29 mouse cellular contexts compared by ENCODE assay signal in the genomic region with DNA sequence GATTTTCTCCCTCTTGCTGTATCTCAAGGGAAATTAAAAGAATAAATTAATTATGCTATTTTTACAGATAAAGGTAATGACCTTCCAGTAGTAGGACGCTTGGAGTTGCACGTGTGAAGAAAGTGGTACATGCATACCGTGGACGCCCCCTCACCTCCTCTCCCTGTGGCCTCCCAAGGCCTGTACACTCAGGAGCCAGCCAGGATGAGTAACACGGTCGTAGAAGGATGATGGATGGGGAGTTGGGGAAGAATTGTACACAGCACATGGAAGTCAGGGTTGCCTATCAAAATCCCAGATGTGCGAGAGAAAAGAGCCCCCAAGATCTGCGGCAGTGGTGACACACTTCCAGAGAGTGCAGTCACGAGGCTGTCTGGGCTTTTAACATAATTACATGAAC. TPM values are rescaled to one million over a fixed set of nuclear protein-coding genes. Genes with fewer than 3 reads are reported as not detected.
DNase-seq lines count a peak whose midpoint lies in the region; ATAC-seq lines count a peak whose summit lies in the region.
"Had no signal": no experiment of that assay in that cellular context is flagged by ENCODE, and none has a peak within 500 bp of the region (broad histone marks: within the 10 kb centered on the region; RNA-seq: fewer than 3 reads in every experiment).

No protein-coding gene starts in this region.

- 0 out of 2 replicates have a peak, but pooled peaks have one; percentile 18 for ATAC-seq in heart, embryonic 15.5 days (replicated peaks; ENCODE audit: insufficient number of reproducible peaks, insufficient read depth, low FRiP score, low read depth)
- ATAC-seq: activated CD4-positive, CD25-positive, alpha-beta regulatory T cell, adult 4 months; CD4-positive, CD25-positive, alpha-beta regulatory T cell, adult 4 months; forebrain, embryonic 14.5 days; hindbrain, postnatal 0 days; inflammation-experienced regulatory T-cells, adult 6 months; intestine, embryonic 16.5 days had no signal

- no peak overlapping the region for H3K4me2 ChIP-seq in heart, embryonic 15.5 days
- H3K4me2 ChIP-seq: embryonic facial prominence, embryonic 13.5 days; heart, embryonic 12.5 days; hindbrain, embryonic 14.5 days had no signal

- H3K9ac ChIP-seq in heart, embryonic 15.5 days = no peak overlapping the region
- H3K9ac ChIP-seq: embryonic facial prominence, embryonic 13.5 days; heart, embryonic 12.5 days; hindbrain, embryonic 14.5 days had no signal

- WGBS in heart, embryonic 15.5 days = 77% methylated on average over 9 of the region's 9 CpGs

- H3K4me3 ChIP-seq in heart, embryonic 15.5 days = no peak overlapping the region
- H3K4me3 ChIP-seq: embryonic facial prominence, embryonic 10.5 days; embryonic facial prominence, embryonic 13.5 days; erythroblast, embryonic 14.5 days; gastrocnemius, adult 2 months; heart, embryonic 12.5 days had no signal

- H3K36me3 ChIP-seq in heart, embryonic 15.5 days = no peaks in the 10 kb centered on the region
- H3K36me3 ChIP-seq: embryonic facial prominence, embryonic 10.5 days; embryonic facial prominence, embryonic 13.5 days; heart, embryonic 12.5 days had no signal

- H3K27me3 ChIP-seq in heart, embryonic 15.5 days = no peaks in the 10 kb centered on the region
- H3K27me3 ChIP-seq: embryonic facial prominence, embryonic 13.5 days; heart, embryonic 12.5 days had no signal

- no peaks in the 10 kb centered on the region for H3K4me1 ChIP-seq in heart, embryonic 15.5 days (replicated peaks)
- H3K4me1 ChIP-seq: embryonic facial prominence, embryonic 10.5 days; embryonic facial prominence, embryonic 13.5 days; heart, embryonic 12.5 days had no signal

- peak; percentile 48 for DNase-seq in adrenal gland, adult 8-10 months
- DNase-seq in adrenal gland, postnatal 4 days (ENCODE audit: low spot score in 2 of 2) = no peak
- DNase-seq in heart, adult 8-10 months (ENCODE audit: low spot score) = no peak
- DNase-seq in adrenal gland, postnatal 36 days = peak; percentile 47 to 52
- DNase-seq in T-cell, adult 2 months (ENCODE audit: low spot score) = no peak
- DNase-seq: cerebellum, adult 11-12 months; cerebellum, adult 8-10 months; cerebellum, postnatal 10 days; cerebellum, postnatal 36 days; embryo, embryonic 11 days; gastrocnemius, adult 2 months; gastrocnemius, postnatal 14 days; heart, adult 11 months; heart, postnatal 14 days; heart, postnatal 4 days; kidney, adult 18-20 months; kidney, adult 9 months had no signal

- 0 out of 2 replicates have a peak, but pooled peaks cover 3% of the 10 kb centered on the region for H3K9me3 ChIP-seq in heart, embryonic 15.5 days (replicated peaks)
- H3K9me3 ChIP-seq: embryonic facial prominence, embryonic 10.5 days; embryonic facial prominence, embryonic 13.5 days had no signal

- H3K27ac ChIP-seq in heart, embryonic 15.5 days = no peak overlapping the region
- H3K27ac ChIP-seq: embryonic facial prominence, embryonic 10.5 days; embryonic facial prominence, embryonic 13.5 days; gastrocnemius, adult 2 months; hindbrain, embryonic 14.5 days; hindbrain, postnatal 0 days had no signal

RNA-seq across cellular contexts. Expression of a gene that starts 14.9 kb away (rescaled TPM):
- total RNA-seq in adrenal gland, adult 8-10 months (2022) = 10 to 100 TPM; 14.7 to 38.0 (median 25.5) TPM
- 1 to 10 TPM; 5.2 to 5.3 TPM for total RNA-seq in adrenal gland, postnatal 4 days (2021)
- 0.06 and 0.44 TPM in 2 replicates for polyA plus RNA-seq in heart, embryonic 15.5 days (2015; fragmentation: Nextera tagmentation; extraction: Ambion mirVana)
- total RNA-seq in heart, adult 8-10 months (2022) = under 1 TPM; 0.03 to 0.06 (median 0.06) TPM
- 10 to 100 TPM; 30.1 to 32.8 TPM for total RNA-seq in adrenal gland, postnatal 36 days (2021)
- polyA plus RNA-seq: CD4-positive, CD25-positive, alpha-beta regulatory T cell, adult 4 months; erythroblast, embryonic 14.5 days had no signal

Comparison
In these comparisons a context has a peak if more than half of its experiments do, and no peak if none do; other contexts are left out.
1. DNase-seq: peak in adrenal gland, adult 8-10 months (single experiment) and adrenal gland, postnatal 36 days (2 of 2); none in adrenal gland, postnatal 4 days (0 of 2), heart, adult 8-10 months (single experiment) and T-cell, adult 2 months (single experiment).
2. RNA of a gene that starts 14.9 kb away (total RNA-seq): 30.1 to 32.8 TPM in adrenal gland, postnatal 36 days, 14.7 to 38.0 TPM in adrenal gland, adult 8-10 months and 5.2 to 5.3 TPM in adrenal gland, postnatal 4 days; 0.03 to 0.06 TPM in heart, adult 8-10 months; every median in the first group is over 4 times any median in the second.